Mouse (Mus musculus): ENCODE measurements around the gene Olfml2a. TPM values are rescaled to one million over a fixed set of nuclear protein-coding genes. Genes with fewer than 3 reads are reported as not detected.

Gene Olfml2a
- total and polyA plus RNA-seq, 2 experiments from 2014 or later, result 3.3 to 7.5 TPM

GRCm38 (mm10) chr2:38916947-38917691 lies 14.7 kb upstream of the Olfml2a start:
- H3K36me3 ChIP-seq (ENCODE audit: insufficient read depth, low read length), result no peaks in the 10 kb centered on the region
- 35% methylated on average over 4 of the region's 4 CpGs for WGBS
- H3K4me2 ChIP-seq (ENCODE audit: low read depth, low read length), result no peak overlapping the region
- H3K27me3 ChIP-seq (ENCODE audit: insufficient read depth, low read length), result no peaks in the 10 kb centered on the region
- H3K4me3 ChIP-seq (ENCODE audit: low read length), result no peak overlapping the region
- no peak for DNase-seq (ENCODE audit: low spot score)
- H3K9me3 ChIP-seq (ENCODE audit: low read length), result no peaks in the 10 kb centered on the region
- no peak for ATAC-seq
- no peak for TF ChIP-seq CTCF (IDR thresholded peaks at IDR 0.05; ENCODE audit: low read depth)
- no peaks in the 10 kb centered on the region for H3K4me1 ChIP-seq (ENCODE audit: insufficient read depth, low read length)
- no peak overlapping the region for H3K27ac ChIP-seq
- H3K9ac ChIP-seq (replicated peaks; ENCODE audit: low read length), result no peak overlapping the region

- no peak for ATAC-seq
Measured at GRCm38 (mm10) chr2:38921374-38921773, 10.4 kb upstream of the Olfml2a start.

GRCm38 (mm10) chr2:38923471-38923870 lies 8.3 kb upstream of the Olfml2a start:
- 59% methylated on average over 3 of the region's 3 CpGs for WGBS
- H3K4me2 ChIP-seq (ENCODE audit: low read depth, low read length), result no peak overlapping the region
- H3K4me1 ChIP-seq (ENCODE audit: insufficient read depth, low read length), result no peaks in the 10 kb centered on the region

More at GRCm38 (mm10) chr2:38921374-38921773, 10.4 kb upstream of the Olfml2a start:
- WGBS, result 10% methylated on average over 1 of the region's 1 CpGs
- H3K9me3 ChIP-seq (ENCODE audit: low read length), result no peaks in the 10 kb centered on the region
- no peak for TF ChIP-seq CTCF (IDR thresholded peaks at IDR 0.05; ENCODE audit: low read depth)
- no peak overlapping the region for H3K4me3 ChIP-seq (ENCODE audit: low read length)
- H3K9ac ChIP-seq (replicated peaks; ENCODE audit: low read length), result no peak overlapping the region
- no peaks in the 10 kb centered on the region for H3K27me3 ChIP-seq (ENCODE audit: insufficient read depth, low read length)
- no peak overlapping the region for H3K27ac ChIP-seq
- H3K36me3 ChIP-seq (ENCODE audit: insufficient read depth, low read length), result no peaks in the 10 kb centered on the region
- no peak overlapping the region for H3K4me2 ChIP-seq (ENCODE audit: low read depth, low read length)
- DNase-seq (ENCODE audit: low spot score), result no peak
- H3K4me1 ChIP-seq (ENCODE audit: insufficient read depth, low read length), result no peaks in the 10 kb centered on the region

GRCm38 (mm10) chr2:38923911-38924310 lies 7.9 kb upstream of the Olfml2a start:
- Histone ChIP-seq H3K4me3 (ENCODE audit: low read length) (no peak overlapping the region), H3K36me3 (ENCODE audit: insufficient read depth, low read length) (no peaks in the 10 kb centered on the region), H3K27me3 (ENCODE audit: insufficient read depth, low read length) (no peaks in the 10 kb centered on the region), H3K27ac (no peak overlapping the region), H3K9me3 (ENCODE audit: low read length) (no peaks in the 10 kb centered on the region), H3K4me1 (ENCODE audit: insufficient read depth, low read length) (no peaks in the 10 kb centered on the region), H3K4me2 (ENCODE audit: low read depth, low read length) (no peak overlapping the region), H3K9ac (replicated peaks; ENCODE audit: low read length) (no peak overlapping the region)
- DNase-seq (ENCODE audit: low spot score) (no peak), ATAC-seq (no peak)
- WGBS, result 59% methylated on average over 2 of the region's 2 CpGs
- TF ChIP-seq CTCF (IDR thresholded peaks at IDR 0.05; ENCODE audit: low read depth), result no peak

More at GRCm38 (mm10) chr2:38923471-38923870, 8.3 kb upstream of the Olfml2a start:
- Histone ChIP-seq H3K27me3 (ENCODE audit: insufficient read depth, low read length) (no peaks in the 10 kb centered on the region), H3K36me3 (ENCODE audit: insufficient read depth, low read length) (no peaks in the 10 kb centered on the region), H3K27ac (no peak overlapping the region), H3K9me3 (ENCODE audit: low read length) (no peaks in the 10 kb centered on the region), H3K9ac (replicated peaks; ENCODE audit: low read length) (no peak overlapping the region), H3K4me3 (ENCODE audit: low read length) (no peak overlapping the region)
- TF ChIP-seq CTCF (IDR thresholded peaks at IDR 0.05; ENCODE audit: low read depth), result no peak
- DNase-seq (ENCODE audit: low spot score) (no peak), ATAC-seq (no peak)

GRCm38 (mm10) chr2:38924571-38924970 lies 7.2 kb upstream of the Olfml2a start:
- no peaks in the 10 kb centered on the region for H3K27me3 ChIP-seq (ENCODE audit: insufficient read depth, low read length)
- 14% methylated on average over 10 of the region's 10 CpGs for whole genome bisulfite sequencing
- peak overlapping the region; percentile 65 for H3K4me3 ChIP-seq (ENCODE audit: low read length)
- H3K4me1 ChIP-seq (ENCODE audit: insufficient read depth, low read length), result no peaks in the 10 kb centered on the region
- peak overlapping the region; percentile 96 for H3K4me2 ChIP-seq (ENCODE audit: low read depth, low read length)
- H3K27ac ChIP-seq, result no peak overlapping the region
- no peaks in the 10 kb centered on the region for H3K9me3 ChIP-seq (ENCODE audit: low read length)
- no peak for TF ChIP-seq CTCF (IDR thresholded peaks at IDR 0.05; ENCODE audit: low read depth)
- ATAC-seq, result no peak
- no peak for DNase-seq (ENCODE audit: low spot score)
- H3K36me3 ChIP-seq (ENCODE audit: insufficient read depth, low read length), result no peaks in the 10 kb centered on the region
- H3K9ac ChIP-seq (replicated peaks; ENCODE audit: low read length), result no peak overlapping the region

- H3K27ac ChIP-seq, result no peak overlapping the region
- no peak for TF ChIP-seq CTCF (IDR thresholded peaks at IDR 0.05; ENCODE audit: low read depth)
- no peak for DNase-seq (ENCODE audit: low spot score)
- ATAC-seq, result peak; percentile 66
- no peaks in the 10 kb centered on the region for H3K4me1 ChIP-seq (ENCODE audit: insufficient read depth, low read length)
- H3K9me3 ChIP-seq (ENCODE audit: low read length), result no peaks in the 10 kb centered on the region
- H3K4me3 ChIP-seq (ENCODE audit: low read length), result peak overlapping the region; percentile 65
- no peaks in the 10 kb centered on the region for H3K27me3 ChIP-seq (ENCODE audit: insufficient read depth, low read length)
- H3K36me3 ChIP-seq (ENCODE audit: insufficient read depth, low read length), result no peaks in the 10 kb centered on the region
- H3K9ac ChIP-seq (replicated peaks; ENCODE audit: low read length), result peak overlapping the region; percentile 56
- H3K4me2 ChIP-seq (ENCODE audit: low read depth, low read length), result peak overlapping the region; percentile 96
- under 1% methylated on average over 48 of the region's 51 CpGs for WGBS
Measured at GRCm38 (mm10) chr2:38925171-38926080, 6.4 kb upstream of the Olfml2a start.
